Mouse (Mus musculus) splenic B cell, adult 2 months (primary cell): ENCODE results near the gene Jmjd6.

Experiments
- DNase-seq: peaks from one replicate; pipeline ENCODE4 v3.0.0-alpha.2; 2011; ENCODE audit warnings: low read depth, low spot score
- H3K27me3 ChIP-seq: 2 replicates; pipeline ENCODE4 v1.6.1; 2012; ENCODE audit warnings: mild to moderate bottlenecking, low read length, moderate library complexity, mixed read lengths; ENCODE audit not compliant: control insufficient read depth, poor library complexity, insufficient read depth, severe bottlenecking
- H3K36me3 ChIP-seq: 2 replicates; pipeline ENCODE4 v1.6.1; 2012; ENCODE audit warnings: mild to moderate bottlenecking, low read length, moderate library complexity, mixed read lengths; ENCODE audit not compliant: control insufficient read depth, poor library complexity, insufficient read depth, severe bottlenecking

The Jmjd6 gene

GRCm38 (mm10) chr11:116843261-116844233, at the start of gene Jmjd6, which contains the start of gene Mettl23:
TSS of gene Jmjd6 (minus strand) at chr11:116843449.
TSS of gene Mettl23 (plus strand) at chr11:116843278.
- DNase-seq, result peak; percentile 97
- peaks cover 15% of the 10 kb centered on the region for H3K36me3 ChIP-seq
- no peaks in the 10 kb centered on the region for H3K27me3 ChIP-seq

DNA sequence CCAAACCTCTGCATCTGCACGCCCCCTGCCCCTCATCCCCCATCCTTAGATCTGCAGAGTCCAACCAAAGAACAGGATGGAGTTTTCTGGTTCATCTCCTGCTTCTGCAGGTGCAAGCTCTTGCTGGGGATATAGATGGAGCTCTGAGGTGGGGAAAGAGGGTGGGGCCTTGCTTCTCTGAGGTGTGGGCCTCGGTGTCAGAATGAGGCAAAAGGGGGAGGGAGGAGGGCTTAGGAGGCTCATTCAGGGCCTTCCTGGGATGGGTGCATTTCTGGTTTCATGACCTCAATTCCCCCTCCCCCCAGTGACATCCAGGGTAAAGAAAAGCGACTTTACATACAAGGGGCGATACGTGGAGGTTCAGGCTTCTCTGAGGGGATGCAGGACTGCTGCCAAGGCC, 43.9 kb upstream of the Jmjd6 start:
- Histone ChIP-seq H3K36me3 (no peaks in the 10 kb centered on the region), H3K27me3 (no peaks in the 10 kb centered on the region)
- no peak for DNase-seq

DNA sequence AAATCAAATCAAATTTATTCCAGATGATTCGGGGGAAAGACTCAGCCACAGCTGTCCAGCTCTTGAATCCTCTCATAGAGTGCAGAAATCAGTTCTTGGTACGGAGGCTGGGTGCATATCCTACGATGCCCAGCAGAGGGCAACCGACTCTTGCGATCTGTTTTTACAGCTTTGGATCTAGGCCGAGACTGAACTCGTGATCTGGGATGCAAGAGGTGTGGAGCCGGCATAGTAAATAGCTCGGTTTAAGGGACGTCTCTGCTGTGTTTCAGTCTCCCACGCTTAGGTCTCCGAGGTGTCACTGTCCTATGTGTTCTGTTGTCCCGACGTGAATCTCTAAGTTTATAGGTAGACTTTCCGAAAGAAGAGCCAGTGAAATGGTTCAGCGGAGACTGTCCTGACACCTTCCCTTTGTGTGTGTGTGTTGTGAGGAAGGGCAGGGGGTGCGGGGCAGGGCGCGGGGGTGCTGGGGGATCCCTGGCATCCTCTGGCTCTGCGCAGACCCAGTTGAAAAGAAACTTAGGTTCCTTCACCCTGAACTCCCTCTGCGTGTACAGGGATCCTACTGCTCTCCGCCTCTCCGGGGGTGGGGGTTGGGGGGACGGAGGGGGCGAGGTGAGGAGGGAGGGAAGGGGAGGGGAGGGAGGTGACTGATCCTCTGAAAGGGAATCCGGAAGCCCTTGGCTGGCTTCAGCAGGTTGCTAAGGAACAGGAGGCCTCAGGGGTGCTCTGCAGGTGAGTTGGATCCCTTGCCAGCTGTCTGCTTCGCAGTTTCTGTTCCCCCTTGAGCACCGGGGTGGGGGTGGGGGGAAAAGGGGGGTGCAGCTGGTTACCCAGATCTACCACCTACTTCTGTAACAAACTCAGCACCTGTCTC, 42.3 kb upstream of the Jmjd6 start:
- Histone ChIP-seq H3K36me3 (no peaks in the 10 kb centered on the region), H3K27me3 (no peaks in the 10 kb centered on the region)
- DNase-seq, result peak; percentile 89

DNA sequence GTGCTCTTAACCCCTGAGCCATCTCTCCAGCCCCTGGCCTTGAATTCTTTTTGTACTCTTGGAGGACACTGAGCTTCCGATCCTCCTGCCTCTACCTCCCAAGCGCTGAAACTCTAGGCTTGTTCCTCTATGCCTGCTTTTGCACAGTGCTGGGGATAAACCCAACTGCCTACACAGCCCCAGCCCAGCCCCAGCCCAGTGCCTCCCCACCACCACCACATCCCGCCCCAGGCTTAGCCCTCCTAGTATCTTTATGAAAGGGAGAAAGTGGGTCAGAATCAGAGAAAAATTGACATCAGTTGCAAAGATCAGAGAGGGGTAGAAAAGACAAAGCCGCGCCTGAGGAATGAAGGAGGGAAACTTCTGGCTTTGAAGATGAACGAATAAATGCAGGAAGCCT, 40.8 kb upstream of the Jmjd6 start:
- Histone ChIP-seq H3K27me3 (no peaks in the 10 kb centered on the region), H3K36me3 (no peaks in the 10 kb centered on the region)
- DNase-seq, result no peak

DNA sequence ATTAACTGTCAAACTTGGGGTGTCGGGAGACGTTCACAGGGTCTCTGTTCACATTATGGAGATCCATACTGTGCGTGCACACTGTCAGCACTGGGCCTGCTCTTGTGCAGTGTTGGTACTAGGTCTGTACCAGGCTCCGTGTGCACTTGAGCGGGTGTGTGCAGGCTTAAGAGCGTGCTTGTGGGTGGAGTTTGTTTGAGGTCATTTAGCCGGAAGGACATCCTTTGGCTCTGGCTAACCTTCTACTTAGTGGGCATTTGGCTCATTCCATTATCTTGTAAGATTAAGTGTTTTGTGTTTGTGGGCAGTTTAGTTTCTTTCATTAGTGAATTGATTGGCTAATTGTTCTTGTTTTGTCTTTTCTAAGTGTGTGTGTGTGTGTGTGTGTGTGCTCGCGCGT, 39.2 kb upstream of the Jmjd6 start:
- no peak for DNase-seq
- H3K27me3 ChIP-seq, result no peaks in the 10 kb centered on the region
- no peaks in the 10 kb centered on the region for H3K36me3 ChIP-seq

DNA sequence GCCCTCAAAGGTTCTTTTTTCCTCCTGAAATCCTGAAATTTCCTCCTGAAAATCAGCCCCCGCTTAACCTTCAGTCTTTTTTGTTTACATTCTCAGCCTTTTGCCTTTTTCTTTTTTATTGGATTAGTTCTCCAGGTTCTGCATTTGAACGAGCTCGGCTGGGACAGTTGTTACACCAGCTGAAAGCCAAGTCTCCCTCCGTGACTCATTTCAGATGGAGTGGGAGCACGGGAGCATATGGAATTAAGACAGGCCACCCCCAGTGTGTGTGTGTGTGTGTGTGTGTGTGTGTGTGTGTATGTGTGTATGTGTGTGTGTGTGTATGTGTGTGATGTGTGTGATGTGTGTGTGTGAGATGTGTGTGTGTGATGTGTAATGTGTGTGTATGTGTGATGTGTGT, 38.2 kb upstream of the Jmjd6 start:
- no peak for DNase-seq
- H3K36me3 ChIP-seq, result no peaks in the 10 kb centered on the region
- no peaks in the 10 kb centered on the region for H3K27me3 ChIP-seq

DNA sequence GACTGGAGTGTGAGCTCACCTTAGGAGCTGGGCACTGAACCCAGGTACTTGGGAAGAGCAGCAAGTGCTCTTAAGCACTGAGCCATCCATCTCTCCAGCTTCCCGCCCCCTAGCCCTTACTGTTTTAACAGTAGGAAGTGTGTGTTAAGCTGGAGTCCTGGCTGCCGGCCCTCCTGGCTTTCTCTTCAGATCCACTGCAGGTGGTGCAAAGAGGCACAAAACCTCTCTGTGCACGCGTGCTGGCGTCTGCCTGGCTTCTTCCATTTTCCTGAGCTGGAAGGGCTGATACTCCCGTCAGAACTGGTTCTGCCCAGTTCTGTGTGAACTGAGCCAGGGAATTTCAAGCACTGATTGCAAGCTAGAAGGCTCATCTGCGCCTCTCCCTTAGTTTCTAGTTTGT, 37.6 kb upstream of the Jmjd6 start:
- H3K27me3 ChIP-seq, result no peaks in the 10 kb centered on the region
- no peak for DNase-seq
- H3K36me3 ChIP-seq, result no peaks in the 10 kb centered on the region

DNA sequence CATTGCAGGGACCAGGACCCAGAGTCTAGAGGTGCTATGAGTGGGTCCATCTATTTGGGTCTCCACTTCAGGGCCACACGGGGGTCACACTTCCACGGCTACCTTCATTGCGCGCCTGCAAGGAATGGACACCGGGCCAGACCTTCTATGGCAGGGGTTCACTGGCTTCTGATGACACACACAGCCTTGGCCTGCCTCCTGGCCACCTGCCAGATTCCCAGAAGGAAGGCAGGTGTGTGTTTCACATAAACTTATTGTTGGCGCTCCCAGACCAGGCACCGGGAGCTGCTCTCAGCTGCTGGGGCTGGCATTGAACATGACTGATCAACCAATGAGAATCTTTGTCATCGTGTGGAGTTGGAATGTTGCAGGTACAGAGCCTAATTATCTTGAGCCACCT, 35.2 kb upstream of the Jmjd6 start:
- Histone ChIP-seq H3K27me3 (no peaks in the 10 kb centered on the region), H3K36me3 (0 out of 2 replicates have a peak, but pooled peaks cover 2% of the 10 kb centered on the region)
- DNase-seq, result no peak

- DNase-seq, result no peak
- 0 out of 2 replicates have a peak, but pooled peaks cover 2% of the 10 kb centered on the region for H3K36me3 ChIP-seq
- H3K27me3 ChIP-seq, result no peaks in the 10 kb centered on the region
Measured at GRCm38 (mm10) chr11:116873987-116874386, 30.7 kb upstream of the Jmjd6 start.

DNA sequence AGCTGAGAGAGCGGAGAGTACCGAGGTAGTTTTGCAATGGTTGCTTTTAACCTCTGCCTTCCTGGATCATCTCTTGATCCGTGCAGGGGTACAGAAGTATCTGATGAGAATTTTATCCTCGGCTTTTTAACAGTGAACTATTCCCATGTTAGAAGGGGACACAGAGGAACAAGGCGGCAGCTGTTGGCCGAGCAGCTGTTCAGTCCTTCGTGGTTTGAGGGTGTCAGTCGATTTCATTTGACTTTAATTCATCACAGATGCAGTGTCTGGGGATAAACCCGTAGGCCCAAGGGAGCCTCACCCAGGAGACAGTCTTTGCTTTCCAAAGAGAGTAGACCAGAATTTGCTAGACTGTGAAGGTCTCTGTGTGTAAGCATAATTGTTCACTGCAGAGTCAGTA, 28.3 kb upstream of the Jmjd6 start:
- no peak for DNase-seq
- no peaks in the 10 kb centered on the region for H3K27me3 ChIP-seq
- 0 out of 2 replicates have a peak, but pooled peaks cover 2% of the 10 kb centered on the region for H3K36me3 ChIP-seq

DNA sequence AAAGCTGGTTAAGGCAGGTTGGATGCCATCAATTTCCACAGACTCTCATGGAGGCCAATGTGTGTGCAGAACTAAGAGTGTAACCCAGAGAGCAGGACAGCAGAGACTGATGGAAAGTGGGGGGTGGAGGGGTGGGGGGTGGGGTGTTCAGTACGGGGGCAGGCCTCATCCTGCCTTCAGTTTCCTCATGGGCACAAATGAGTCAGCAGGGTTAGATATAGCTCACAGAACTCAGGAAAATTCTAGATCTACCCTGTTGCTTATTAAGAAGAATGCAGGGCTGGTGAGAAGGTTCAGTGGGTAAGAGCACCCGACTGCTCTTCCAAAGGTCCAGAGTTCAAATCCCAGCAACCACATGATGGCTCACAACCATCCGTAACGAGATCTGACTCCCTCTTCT, 26.4 kb upstream of the Jmjd6 start:
- DNase-seq, result no peak
- Histone ChIP-seq H3K27me3 (no peaks in the 10 kb centered on the region), H3K36me3 (0 out of 2 replicates have a peak, but pooled peaks cover 2% of the 10 kb centered on the region)

DNA sequence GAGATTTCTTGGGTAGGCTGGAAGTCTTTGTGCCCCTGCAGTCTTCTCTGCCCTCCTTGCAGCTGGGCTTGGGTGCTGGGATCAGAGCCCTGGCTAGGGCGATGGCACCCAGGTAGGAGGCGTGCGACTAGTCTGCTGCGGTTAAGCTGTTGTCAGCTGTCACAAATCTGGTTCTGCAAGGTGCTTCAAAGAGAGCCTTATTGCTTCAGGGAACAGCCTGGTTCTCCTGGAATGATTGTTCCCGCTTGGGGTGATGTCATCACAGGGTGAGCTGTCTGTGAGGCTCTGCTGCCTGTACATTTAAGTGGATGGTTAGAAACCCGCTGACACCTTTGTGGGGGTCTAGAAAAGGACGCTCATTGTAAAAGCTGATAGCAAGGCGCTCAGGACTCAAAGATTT, 26.0 kb upstream of the Jmjd6 start:
- Histone ChIP-seq H3K36me3 (0 out of 2 replicates have a peak, but pooled peaks cover 2% of the 10 kb centered on the region), H3K27me3 (no peaks in the 10 kb centered on the region)
- no peak for DNase-seq

DNA sequence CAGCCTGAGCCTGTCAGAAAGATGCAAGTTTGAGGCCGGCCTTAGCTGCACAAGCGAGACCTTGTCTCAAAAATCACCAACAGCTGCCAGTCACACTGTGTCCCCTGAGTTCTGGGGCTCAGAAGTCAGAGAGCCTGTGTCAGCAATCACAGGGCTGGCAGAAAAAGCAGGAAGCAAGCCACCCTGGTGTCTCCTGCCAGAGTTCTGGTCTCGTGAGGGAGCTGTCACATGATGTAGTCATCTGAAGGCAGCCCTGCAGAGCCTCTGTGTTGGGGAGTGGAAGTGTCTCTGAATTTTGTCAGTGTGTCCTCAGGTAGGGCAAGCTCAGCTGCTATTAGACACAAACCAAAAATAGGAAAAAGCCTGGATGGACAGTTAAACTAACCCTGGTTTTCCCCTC, 24.9 kb upstream of the Jmjd6 start:
- DNase-seq, result no peak
- H3K27me3 ChIP-seq, result no peaks in the 10 kb centered on the region
- no peaks in the 10 kb centered on the region for H3K36me3 ChIP-seq

DNA sequence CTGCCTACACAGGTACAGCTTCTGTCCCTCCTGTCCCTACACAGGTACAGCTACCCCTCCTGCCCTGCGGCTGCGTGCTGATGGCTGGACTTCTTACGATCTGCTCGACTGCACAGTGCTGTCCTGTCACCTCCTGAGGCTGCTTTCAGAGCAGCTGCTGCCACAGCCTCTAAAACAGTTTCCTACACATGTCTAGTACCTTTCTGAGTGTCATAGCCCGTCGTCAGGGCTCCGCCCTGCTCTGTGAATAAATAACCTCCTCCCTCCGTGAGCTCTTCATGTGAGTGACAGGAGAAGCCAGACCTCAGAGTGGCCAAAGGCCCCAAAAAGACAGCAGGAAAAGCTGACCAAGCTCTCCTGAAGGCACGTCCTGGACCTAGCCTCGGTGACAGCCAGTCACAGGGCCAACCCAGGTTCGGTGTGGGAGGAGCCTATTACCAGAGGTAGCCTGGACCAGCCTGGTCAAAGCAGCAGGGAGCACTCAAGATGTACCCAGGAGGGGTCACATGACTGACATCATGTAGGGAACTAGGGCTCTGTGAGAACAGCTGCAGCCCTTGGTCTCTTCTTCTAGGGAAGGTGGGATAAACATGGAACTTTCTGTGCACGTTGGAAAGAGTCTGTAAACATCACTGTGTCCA, 22.8 kb upstream of the Jmjd6 start:
- DNase-seq, result no peak
- H3K27me3 ChIP-seq, result no peaks in the 10 kb centered on the region
- H3K36me3 ChIP-seq, result peaks cover 3% of the 10 kb centered on the region; the same call in 1 of the 2 replicates
